Mouse (Mus musculus): ENCODE measurements around the gene Tnip3. TPM values are rescaled to one million over a fixed set of nuclear protein-coding genes. Genes with fewer than 3 reads are reported as not detected.

Gene Tnip3
- polyA plus RNA-seq (2017; shearing (Covaris generic)) = 2.4 TPM

DNA sequence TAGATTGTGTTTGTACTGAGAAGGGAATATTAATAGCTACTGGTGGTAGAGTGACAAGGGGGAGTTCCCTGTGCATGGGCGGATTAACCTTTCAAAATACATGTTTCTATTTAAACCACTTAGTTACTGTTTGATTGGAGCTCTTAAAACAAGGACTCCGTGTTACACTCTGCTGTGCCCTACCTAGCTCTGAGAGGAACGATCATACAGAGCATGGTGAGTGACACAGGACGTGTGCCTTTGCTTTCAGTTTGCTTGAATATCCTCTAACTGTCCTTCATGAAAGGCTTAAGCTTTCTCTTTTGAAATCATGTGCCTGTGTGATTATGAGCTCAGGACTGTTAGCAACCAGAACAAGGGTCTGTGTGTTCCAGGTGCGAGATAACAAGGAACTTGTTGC, at the start of gene Tnip3:
TSS of gene Tnip3 (plus strand) at position 122 of the 400 bp plus-strand sequence.

DNA sequence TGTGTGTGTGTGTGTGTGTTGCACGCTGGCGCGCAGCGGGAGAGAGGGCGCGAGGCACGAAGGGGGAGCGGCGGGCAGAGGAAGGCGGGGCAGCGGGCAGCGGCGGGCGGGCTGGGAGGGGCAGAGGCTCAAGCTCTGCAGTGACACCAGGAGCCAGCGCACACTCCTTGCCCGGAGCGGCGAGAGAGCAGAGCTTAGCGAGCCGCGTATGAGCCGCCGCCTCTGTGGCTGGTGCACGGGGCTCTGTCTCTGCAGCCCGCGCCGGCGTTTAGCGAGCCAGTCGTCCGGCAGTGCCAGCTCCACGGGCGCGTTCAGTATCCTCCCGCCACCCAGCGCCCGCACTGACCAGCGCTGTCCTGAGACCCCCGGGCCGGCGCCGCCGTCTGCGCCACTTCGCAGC, 146.3 kb downstream of the Tnip3 start, which contains the start of gene Ndnf:
TSS of gene Ndnf (plus strand) at position 140 of the 400 bp plus-strand sequence.

Other genes with a start within 250 kb of the Tnip3 start
- not detected for gene C130060K24Rik, start 144.2 kb upstream of the Tnip3 start, polyA plus RNA-seq (2017; shearing (Covaris generic))
- 0.71 TPM for gene Ndnf, start 146.3 kb downstream of the Tnip3 start, polyA plus RNA-seq (2017; shearing (Covaris generic))